Mouse (Mus musculus): ENCODE measurements at regions not wholly inside any gene's neighbourhood (a gene's known extent, or its start where the extent isn't known, plus 50 kb on each side); places are given as distances from the start of the nearest gene placed in this dataset.

DNA sequence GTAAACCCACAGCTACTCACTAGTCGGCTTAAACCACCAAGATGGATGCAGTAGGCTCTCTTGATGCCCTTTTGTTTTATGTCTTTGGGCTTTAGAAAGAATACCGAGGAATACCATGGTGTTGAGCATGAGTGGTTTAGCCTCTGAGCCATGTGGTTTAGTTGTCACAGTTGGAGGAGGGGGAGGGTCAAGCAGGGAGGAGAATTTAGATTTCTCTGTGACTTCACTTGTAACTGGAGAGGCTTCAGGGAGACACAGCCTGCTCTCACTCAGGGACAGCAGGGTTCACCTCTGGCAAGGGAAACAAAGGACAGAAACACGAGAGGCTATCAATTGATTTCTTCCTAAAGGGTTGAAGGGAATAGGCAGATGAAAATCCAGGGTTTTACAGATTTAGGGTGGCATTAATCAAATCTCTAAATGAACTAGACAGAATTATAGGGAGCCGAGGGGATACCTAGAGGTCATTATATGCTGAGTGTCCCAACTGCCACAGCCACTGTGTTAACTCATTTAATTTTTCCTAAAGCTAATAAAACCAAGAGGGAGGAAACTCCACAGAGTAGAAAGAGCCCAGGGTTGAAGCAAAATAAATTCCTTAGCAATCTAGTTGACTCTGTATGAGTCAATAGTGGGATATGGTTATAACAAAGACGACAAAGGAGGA is 2113.7 kb upstream of the 5930422O12Rik start:
- DNase-seq: no peak

DNA sequence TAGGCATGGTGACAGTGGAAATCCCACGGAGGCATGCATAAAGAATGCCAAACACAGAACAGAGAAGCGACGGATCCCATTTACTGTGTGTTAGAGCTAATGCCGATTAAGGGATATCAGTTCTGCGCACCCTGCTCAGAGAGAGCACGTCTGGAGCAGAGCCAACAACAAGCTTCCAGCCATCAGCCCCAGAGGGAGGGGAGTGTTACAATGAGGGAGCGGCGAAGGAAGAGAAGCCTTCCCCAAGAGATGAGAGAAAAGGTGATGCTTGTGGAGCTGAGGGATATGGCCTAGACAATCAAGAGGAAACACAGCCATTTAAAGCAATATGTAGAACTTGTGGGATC is 2113.2 kb upstream of the 5930422O12Rik start:
- DNase-seq: no peak

- DNase-seq: no peak
These were observed 2094.8 kb upstream of the 5930422O12Rik start for GRCm38 (mm10) chr8:31333545-31334297.

DNA sequence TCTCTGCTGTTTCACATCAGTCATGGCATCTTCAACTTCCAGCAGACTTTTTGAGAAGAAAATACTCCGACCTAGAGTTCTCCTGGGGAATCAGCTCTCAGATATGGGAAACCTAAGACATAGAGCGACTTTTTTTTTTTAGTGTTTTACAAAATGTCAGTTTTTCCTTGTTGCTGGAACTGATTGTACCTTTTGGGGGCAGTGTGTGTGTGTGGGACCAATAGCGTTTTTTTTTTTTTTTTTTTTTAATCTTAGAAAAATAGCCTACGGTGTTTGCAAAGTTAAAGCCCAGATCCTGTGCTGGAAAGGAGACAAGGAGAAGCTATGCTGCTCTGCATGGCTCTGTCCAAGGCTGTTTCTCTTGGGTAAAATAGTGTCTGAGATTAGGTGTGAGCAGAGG is 2080.0 kb upstream of the 5930422O12Rik start:
- DNase-seq: no peak

- DNase-seq: no peak
These were observed 2058.9 kb upstream of the 5930422O12Rik start for GRCm38 (mm10) chr8:31369636-31370035.

DNA sequence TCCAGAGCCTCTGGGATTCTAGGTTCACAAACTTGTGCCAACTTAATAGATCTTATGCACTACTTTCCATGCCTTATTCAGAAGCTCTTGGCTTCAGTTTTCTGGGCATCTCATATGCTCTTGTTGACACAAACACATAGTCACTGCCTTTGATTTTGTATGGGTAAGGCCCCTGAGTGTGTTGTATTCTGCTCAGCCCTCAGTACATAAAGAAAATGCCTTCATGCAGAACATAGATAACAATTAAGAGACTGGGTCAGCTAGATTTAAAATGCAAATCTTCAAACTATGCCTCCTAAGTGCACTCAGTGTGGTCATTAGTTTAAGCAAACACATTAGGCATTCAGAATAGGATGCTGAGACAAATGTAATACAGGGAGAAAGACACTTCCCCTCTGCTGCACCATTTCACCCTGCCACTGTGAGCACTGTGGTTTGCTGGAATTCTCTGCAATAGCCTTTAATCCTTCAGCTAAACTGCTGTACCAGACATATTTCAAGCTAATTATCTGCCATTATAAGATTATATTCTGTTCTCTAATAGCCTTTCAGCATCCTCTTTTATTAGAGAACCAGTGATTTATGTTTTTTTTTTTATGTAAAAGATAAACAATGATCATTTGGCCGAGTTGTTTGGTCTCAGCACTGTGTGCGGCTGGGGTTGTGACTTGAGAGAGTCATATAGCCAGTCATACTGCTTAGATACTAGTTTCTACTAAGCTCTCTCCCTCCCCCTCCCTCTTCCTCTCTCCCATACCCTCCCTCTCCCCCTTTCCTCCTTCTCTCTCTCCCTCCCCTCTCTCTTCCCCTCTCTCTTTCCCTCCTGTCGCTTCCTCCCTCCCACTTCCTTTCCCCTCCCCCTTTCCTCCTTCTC is 2058.1 kb upstream of the 5930422O12Rik start:
- DNase-seq: no peak

DNA sequence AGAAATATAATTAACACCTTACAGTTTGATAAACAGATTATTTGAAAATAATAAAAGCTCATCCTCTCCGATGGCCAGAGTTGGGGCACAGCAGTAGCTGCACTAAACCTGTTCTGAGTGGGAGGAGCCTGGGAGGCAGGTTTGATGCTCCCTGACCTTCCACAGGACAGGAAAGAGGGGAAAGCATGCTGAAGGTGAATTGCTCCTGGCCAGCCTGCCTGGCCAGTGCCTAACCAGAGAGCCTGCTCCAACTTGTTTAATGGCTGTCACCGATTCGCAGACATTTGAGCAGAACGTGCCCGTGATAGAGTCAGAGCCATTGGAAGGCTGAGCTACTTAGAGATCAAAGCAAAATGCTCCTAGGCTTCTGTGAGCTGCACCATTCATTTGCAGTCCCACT is 2056.9 kb upstream of the 5930422O12Rik start:
- no peak for DNase-seq

DNA sequence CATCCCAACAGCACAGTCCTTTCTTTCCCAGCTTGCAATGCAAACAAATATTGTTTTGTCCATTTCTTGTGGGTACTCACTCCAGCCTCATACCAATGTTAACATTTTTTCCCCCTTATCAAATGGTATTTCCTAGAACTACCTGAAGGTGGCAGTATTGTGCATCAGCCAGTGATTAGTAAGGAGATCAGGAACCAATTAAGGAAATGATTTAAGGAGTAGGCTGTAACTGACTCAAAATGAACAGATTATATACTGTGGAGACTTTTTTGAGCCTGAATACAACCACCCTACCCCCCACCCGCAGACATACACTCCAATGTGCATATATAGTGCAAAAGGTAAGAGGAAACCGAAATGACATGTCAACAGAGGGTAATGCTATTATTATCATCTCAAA is 2056.1 kb upstream of the 5930422O12Rik start:
- no peak for DNase-seq

DNA sequence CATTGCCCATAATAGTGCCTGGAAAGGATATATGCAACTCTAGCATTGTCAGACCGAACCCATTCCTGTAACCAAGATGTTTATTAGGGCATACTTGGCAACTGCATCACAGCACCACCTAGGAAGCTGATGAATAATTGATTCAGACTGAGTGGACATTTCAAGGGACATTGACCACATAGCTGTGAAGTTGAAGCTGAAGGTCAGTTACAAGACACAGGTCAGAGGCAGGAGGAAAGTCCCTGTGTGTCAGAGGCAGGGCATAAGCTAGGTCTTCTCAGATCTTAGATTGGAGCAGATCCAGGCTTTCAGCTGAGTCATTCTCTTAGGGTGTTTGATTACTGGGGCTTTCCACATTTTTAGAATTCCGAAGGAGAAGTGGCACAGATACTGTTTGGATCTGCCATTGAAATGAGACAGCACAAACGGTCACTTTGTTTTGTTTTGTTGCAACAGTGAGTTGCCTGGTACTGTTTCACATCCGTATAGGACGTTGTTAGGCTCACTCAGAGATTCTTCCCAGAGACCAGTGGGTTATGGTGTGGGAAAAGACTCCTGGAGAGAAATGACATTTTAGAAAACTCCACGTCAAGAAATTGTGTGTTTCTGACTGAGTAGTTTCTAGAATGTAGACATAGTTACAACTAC is 2055.2 kb upstream of the 5930422O12Rik start:
- no peak for DNase-seq

- DNase-seq: no peak
These were observed 2050.7 kb upstream of the 5930422O12Rik start for GRCm38 (mm10) chr8:31377698-31378334.

- DNase-seq: no peak
These were observed 2023.7 kb upstream of the 5930422O12Rik start for GRCm38 (mm10) chr8:31404811-31405210.

DNA sequence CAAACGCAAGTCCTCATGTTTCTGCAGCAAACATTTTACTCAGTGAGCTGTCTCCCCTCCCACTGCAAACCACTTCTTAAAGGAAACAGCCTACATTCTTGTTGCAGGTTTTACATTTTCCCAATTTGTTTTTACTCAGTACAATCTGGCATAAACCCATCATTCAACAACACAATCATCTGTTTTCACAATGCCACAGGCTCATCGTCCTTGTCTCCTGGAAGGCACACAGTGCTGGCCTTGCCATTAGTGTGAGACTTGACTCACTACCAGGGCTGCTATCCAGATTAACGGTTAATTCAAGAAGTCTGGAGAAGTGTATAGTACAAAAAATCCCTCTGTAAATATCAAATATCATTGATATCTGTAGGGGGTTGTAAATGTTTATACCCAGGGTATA is 2006.3 kb upstream of the 5930422O12Rik start:
- no peak for DNase-seq

DNA sequence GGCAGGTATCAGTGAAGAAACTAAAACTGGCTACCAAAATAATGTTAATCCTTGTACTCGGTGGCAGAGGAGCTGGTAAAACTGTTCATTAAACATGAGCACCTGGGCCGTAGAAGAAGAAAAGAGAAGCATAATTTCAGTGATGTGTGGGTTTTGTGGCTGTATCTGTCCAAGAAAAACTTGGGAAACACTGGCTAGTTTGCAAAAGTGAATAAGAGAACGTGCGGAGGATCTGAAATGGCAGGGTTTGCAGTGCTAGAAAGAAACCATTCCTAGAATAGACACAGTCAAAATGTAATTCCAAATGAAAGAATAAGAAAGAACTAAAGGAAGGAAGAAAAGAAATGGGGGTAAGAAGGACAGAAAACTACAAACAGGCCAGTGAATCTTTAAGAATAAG is 2000.8 kb upstream of the 5930422O12Rik start:
- no peak for DNase-seq

DNA sequence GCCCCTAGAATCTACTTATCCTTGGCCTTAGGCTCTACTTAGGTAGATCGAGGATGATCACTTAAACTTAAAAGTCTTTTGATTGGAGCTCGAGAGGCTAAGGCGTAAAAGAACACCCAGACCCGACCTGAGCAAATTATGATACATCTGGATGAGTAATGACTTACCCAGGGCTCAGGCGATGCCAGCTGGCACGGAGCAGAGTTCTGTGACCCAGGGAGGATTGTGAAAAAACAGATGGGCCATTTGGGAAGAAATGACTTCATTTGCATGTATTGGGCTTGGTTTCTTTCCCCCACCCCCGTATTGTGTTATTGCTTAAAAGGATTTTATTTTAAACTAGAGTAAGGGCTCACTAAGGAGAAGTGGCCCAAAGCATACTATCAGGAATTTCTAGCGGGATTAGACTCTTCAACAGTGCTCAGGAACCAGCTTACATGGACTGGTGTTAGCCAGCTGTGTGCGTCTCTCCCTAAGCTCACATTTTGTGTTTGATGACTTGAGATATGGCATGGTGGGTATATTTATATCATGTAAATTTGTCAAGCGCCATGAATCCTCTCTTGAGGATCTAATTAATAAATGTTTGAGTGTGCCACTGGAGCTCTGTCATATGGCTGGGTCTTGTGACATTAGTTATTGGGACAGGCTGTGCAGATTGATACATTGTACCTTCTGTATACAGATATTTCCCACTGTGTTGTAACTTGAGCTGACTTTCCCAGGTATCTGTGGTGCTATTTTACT is 1991.9 kb upstream of the 5930422O12Rik start:
- DNase-seq: no peak

DNA sequence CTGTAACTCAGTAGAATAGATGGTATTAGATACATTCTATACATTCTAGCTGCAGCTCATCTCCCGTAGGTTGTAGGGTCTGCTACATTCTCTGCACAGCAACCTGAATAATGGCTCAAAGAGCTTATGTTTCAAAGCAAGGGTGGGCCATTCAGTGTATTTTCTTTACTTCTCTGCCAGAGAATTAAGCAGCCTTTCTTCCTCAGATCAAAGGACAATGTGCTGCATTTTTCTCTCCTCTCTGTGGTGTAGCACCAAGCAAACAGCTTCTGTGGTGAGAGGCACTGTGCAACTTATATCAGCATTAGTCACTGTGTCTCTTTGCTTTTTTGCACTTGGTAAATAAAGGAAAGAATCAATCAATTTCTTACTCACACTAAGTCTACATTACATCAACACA is 1983.7 kb upstream of the 5930422O12Rik start:
- no peak for DNase-seq

- no peak for DNase-seq
These were observed 1980.5 kb upstream of the 5930422O12Rik start for GRCm38 (mm10) chr8:31447984-31448383.

DNA sequence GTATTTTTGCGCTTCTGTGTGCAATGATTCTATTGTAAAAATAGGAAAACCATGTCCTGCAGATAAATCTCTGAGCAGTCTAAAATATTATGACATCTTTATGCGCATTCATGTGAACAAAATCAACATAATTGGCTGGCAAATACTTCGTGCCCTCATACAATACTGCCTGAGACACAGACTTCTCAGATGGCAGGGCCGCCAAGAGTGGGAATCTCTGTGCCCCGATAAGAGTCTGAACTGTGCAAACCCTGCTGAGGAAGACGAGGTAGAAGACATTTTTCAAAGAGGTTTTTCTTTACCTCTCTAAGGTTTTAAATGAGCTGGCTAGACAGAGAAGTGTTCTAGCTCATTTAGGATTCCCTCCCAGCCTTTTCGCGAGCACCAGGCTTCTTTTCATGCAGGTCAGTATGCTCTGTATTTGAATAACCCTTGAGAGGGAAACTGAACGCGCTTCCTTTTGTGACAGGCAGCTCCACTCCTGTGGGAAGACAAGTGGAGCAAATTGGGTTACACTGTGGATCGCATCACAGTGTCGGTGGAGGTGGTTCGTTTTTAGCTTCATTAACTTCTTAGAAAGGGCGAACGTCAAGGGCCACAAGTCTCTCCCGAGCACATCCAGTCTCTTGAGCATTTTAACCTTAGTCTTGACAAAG is 1973.6 kb upstream of the 5930422O12Rik start:
- no peak for DNase-seq

- peak; percentile 5 to 14 for DNase-seq
These were observed 1968.2 kb upstream of the 5930422O12Rik start for GRCm38 (mm10) chr8:31460349-31460748.

All from cerebellum, adult 18-20 months (tissue).